Comparison of ENCODE assay signal across 16 mouse cellular contexts in genomic region chr15:7144942-7145341, GRCm38 (mm10). TPM values are rescaled to one million over a fixed set of nuclear protein-coding genes. Genes with fewer than 3 reads are reported as not detected.
DNase-seq lines count a peak whose midpoint lies in the region; TF ChIP-seq lines count a peak whose summit lies in the region.
"Had no signal": no experiment of that assay in that cellular context is flagged by ENCODE, and none has a peak within 500 bp of the region (broad histone marks: within the 10 kb centered on the region; RNA-seq: fewer than 3 reads in every experiment).

No protein-coding gene starts in this region.

- no peak overlapping the region for H3K4me3 ChIP-seq in left cerebral cortex, adult 2 months
- H3K4me3 ChIP-seq: intestine, embryonic 15.5 days; limb, embryonic 15.5 days had no signal

- intact Hi-C loops in heart, postnatal 25 days (cut with DNase I): no loop called here
- intact Hi-C loops in left cerebral cortex, postnatal 4 days (cut with DNase I): no loop called here
- intact Hi-C loops in left cerebral cortex, adult 2 months (cut with DNase I): no loop called here

- H3K27ac ChIP-seq in left cerebral cortex, adult 2 months: no peak overlapping the region
- H3K27ac ChIP-seq: intestine, embryonic 15.5 days; limb, embryonic 15.5 days; macrophage had no signal

- no peak for TF ChIP-seq CTCF in left cerebral cortex, adult 2 months (IDR thresholded peaks at IDR 0.05)

- DNase-seq in cerebellum, postnatal 14 days: peak; percentile 26 to 38
- no peak for DNase-seq in cerebellum, adult 9-11 months
- peak; percentile 55 to 64 for DNase-seq in heart, adult 9 months (ENCODE audit: low spot score in 2 of 2)
- no peak for DNase-seq in heart, postnatal 25 days (ENCODE audit: low spot score)
- peak; percentile 64 for DNase-seq in left cerebral cortex, postnatal 4 days
- DNase-seq in left cerebral cortex, adult 2 months (ENCODE audit: extremely low spot score in 1 of 2, low spot score in 2 of 2): no peak
- peak; percentile 54 for DNase-seq in lung, postnatal 10 days
- no peak for DNase-seq in adrenal gland, adult 8-10 months
- DNase-seq: adrenal gland, postnatal 36 days; cerebellum, adult 11 months; gastrocnemius, postnatal 36 days; right cerebral cortex, adult 18-20 months; thymus, adult 18-20 months had no signal

RNA-seq across cellular contexts. Expression of gene Lifr, which starts 54.5 kb away (rescaled TPM):
- 10 to 100 TPM; 53.8 to 63.4 TPM for total RNA-seq in heart, postnatal 25 days (2021)
- total RNA-seq in left cerebral cortex, postnatal 4 days (2021): 10 to 100 TPM; 27.4 to 28.0 TPM
- 10 to 100 TPM; 47.8 to 56.1 TPM for total RNA-seq in left cerebral cortex, adult 2 months (2021)
- total RNA-seq in adrenal gland, adult 8-10 months (2022): 10 to 100 TPM; 44.0 to 95.8 (median 70.5) TPM

Comparison
In these comparisons a context has a peak if more than half of its experiments do, and no peak if none do; other contexts are left out.
1. DNase-seq: peak in cerebellum, postnatal 14 days (2 of 2), heart, adult 9 months (2 of 2), left cerebral cortex, postnatal 4 days (single experiment) and lung, postnatal 10 days (single experiment); none in cerebellum, adult 9-11 months (single experiment), heart, postnatal 25 days (single experiment), left cerebral cortex, adult 2 months (0 of 2) and adrenal gland, adult 8-10 months (single experiment).